Mouse (Mus musculus): ENCODE data around the gene Serpina3f. TPM values are rescaled to one million over a fixed set of nuclear protein-coding genes. Genes with fewer than 3 reads are reported as not detected.
"Not testable (repeated sequence)": the region's sequence is repeated elsewhere in the genome, so short reads cannot be mapped to it uniquely, and the experiment has no call there.

Serpina3f gene
- polyA plus RNA-seq, 1 experiment from 2014 or later: 0.11 TPM

- ATAC-seq (ENCODE audit: low FRiP score): no peak
- WGBS: 88% methylated on average over 1 of the region's 1 CpGs
- no peak overlapping the region for H3K9ac ChIP-seq
These were observed 7.3 kb downstream of the Serpina3f start for GRCm38 (mm10) chr12:104221616-104222015.

GRCm38 (mm10) chr12:104223690-104224089 lies 9.3 kb downstream of the Serpina3f start:
- H3K4me1 ChIP-seq: no peaks in the 10 kb centered on the region
- no peaks in the 10 kb centered on the region for H3K36me3 ChIP-seq (replicated peaks)
- no peak overlapping the region for H3K27ac ChIP-seq
- no peak overlapping the region for H3K9ac ChIP-seq
- H3K27me3 ChIP-seq: no peaks in the 10 kb centered on the region
- H3K4me2 ChIP-seq: no peak overlapping the region
- no peaks in the 10 kb centered on the region for H3K9me3 ChIP-seq
- no peak for ATAC-seq (ENCODE audit: low FRiP score)
- no peak overlapping the region for H3K4me3 ChIP-seq (replicated peaks)
- 57% methylated on average over 1 of the region's 1 CpGs for WGBS

More at GRCm38 (mm10) chr12:104221616-104222015, 7.3 kb downstream of the Serpina3f start:
- H3K27ac ChIP-seq: no peak overlapping the region
- H3K4me3 ChIP-seq (replicated peaks): no peak overlapping the region
- H3K4me2 ChIP-seq: no peak overlapping the region
- no peaks in the 10 kb centered on the region for H3K36me3 ChIP-seq (replicated peaks)
- no peaks in the 10 kb centered on the region for H3K9me3 ChIP-seq
- H3K4me1 ChIP-seq: no peaks in the 10 kb centered on the region
- no peaks in the 10 kb centered on the region for H3K27me3 ChIP-seq

- WGBS: 77% methylated on average over 7 of the region's 7 CpGs
- no peak for ATAC-seq (ENCODE audit: low FRiP score)
- H3K27me3 ChIP-seq: no peaks in the 10 kb centered on the region
- no peak overlapping the region for H3K4me2 ChIP-seq
- no peak overlapping the region for H3K9ac ChIP-seq
- no peaks in the 10 kb centered on the region for H3K9me3 ChIP-seq
- no peaks in the 10 kb centered on the region for H3K4me1 ChIP-seq
- H3K27ac ChIP-seq: no peak overlapping the region
- H3K4me3 ChIP-seq (replicated peaks): no peak overlapping the region
- no peaks in the 10 kb centered on the region for H3K36me3 ChIP-seq (replicated peaks)
These were observed 10.4 kb downstream of the Serpina3f start for GRCm38 (mm10) chr12:104224598-104225300.

GRCm38 (mm10) chr12:104230762-104231161 lies 16.4 kb downstream of the Serpina3f start:
- Histone ChIP-seq H3K27ac (no peak overlapping the region), H3K9ac (no peak overlapping the region), H3K27me3 (no peaks in the 10 kb centered on the region), H3K36me3 (replicated peaks) (no peaks in the 10 kb centered on the region), H3K4me2 (no peak overlapping the region), H3K9me3 (no peaks in the 10 kb centered on the region), H3K4me1 (no peaks in the 10 kb centered on the region), H3K4me3 (replicated peaks) (no peak overlapping the region)
- 76% methylated on average over 2 of the region's 2 CpGs for WGBS
- ATAC-seq (ENCODE audit: low FRiP score): no peak

- Histone ChIP-seq H3K4me2 (no peak within 1 kb of the TSS), H3K27ac (no peak within 1 kb of the TSS), H3K27me3 (no peaks in the 10 kb centered on the region), H3K4me3 (replicated peaks) (no peak within 1 kb of the TSS), H3K9ac (no peak within 1 kb of the TSS), H3K4me1 (no peaks in the 10 kb centered on the region), H3K9me3 (no peaks in the 10 kb centered on the region), H3K36me3 (replicated peaks) (no peaks in the 10 kb centered on the region)
- ATAC-seq (ENCODE audit: low FRiP score): no peak
- WGBS: 81% methylated on average over 5 of the region's 5 CpGs
These were observed 21.6 kb downstream of the Serpina3f start, which contains the start of gene Serpina3g for GRCm38 (mm10) chr12:104235915-104236314. Gene Serpina3g, plus strand, starts transcription at chr12:104236245.

- not testable (repeated sequence) for H3K9me3 ChIP-seq; H3K4me2 ChIP-seq; H3K27me3 ChIP-seq; H3K4me1 ChIP-seq; H3K36me3 ChIP-seq (replicated peaks); H3K9ac ChIP-seq; H3K4me3 ChIP-seq (replicated peaks); H3K27ac ChIP-seq; ATAC-seq (ENCODE audit: low FRiP score)
- 93% methylated on average over 1 of the region's 1 CpGs for WGBS
These were observed 23.7 kb downstream of the Serpina3f start for GRCm38 (mm10) chr12:104238048-104238447.

- Histone ChIP-seq H3K27me3 (no peaks in the 10 kb centered on the region), H3K27ac (no peak overlapping the region), H3K4me2 (no peak overlapping the region), H3K36me3 (replicated peaks) (no peaks in the 10 kb centered on the region), H3K9ac (no peak overlapping the region), H3K9me3 (no peaks in the 10 kb centered on the region), H3K4me3 (replicated peaks) (no peak overlapping the region), H3K4me1 (peaks cover 7% of the 10 kb centered on the region; the same call in 1 of the 2 replicates)
- ATAC-seq (ENCODE audit: low FRiP score): no peak
These were observed 29.0 kb downstream of the Serpina3f start for GRCm38 (mm10) chr12:104243307-104243706.

GRCm38 (mm10) chr12:104245092-104245491 lies 30.7 kb downstream of the Serpina3f start:
- no peaks in the 10 kb centered on the region for H3K9me3 ChIP-seq
- H3K9ac ChIP-seq: no peak overlapping the region
- WGBS: 74% methylated on average over 1 of the region's 1 CpGs
- no peak for ATAC-seq (ENCODE audit: low FRiP score)
- no peak overlapping the region for H3K27ac ChIP-seq
- no peak overlapping the region for H3K4me3 ChIP-seq (replicated peaks)
- no peak overlapping the region for H3K4me2 ChIP-seq
- H3K4me1 ChIP-seq: peaks cover 7% of the 10 kb centered on the region; the same call in 1 of the 2 replicates
- no peaks in the 10 kb centered on the region for H3K27me3 ChIP-seq
- H3K36me3 ChIP-seq (replicated peaks): no peaks in the 10 kb centered on the region

- no peaks in the 10 kb centered on the region for H3K27me3 ChIP-seq
- H3K9ac ChIP-seq: no peak overlapping the region
- H3K27ac ChIP-seq: no peak overlapping the region
- H3K4me3 ChIP-seq (replicated peaks): no peak overlapping the region
- no peaks in the 10 kb centered on the region for H3K9me3 ChIP-seq
- no peaks in the 10 kb centered on the region for H3K36me3 ChIP-seq (replicated peaks)
- ATAC-seq (ENCODE audit: low FRiP score): no peak
- WGBS: 78% methylated on average over 3 of the region's 3 CpGs
- H3K4me2 ChIP-seq: no peak overlapping the region
- H3K4me1 ChIP-seq: peaks cover 7% of the 10 kb centered on the region; the same call in 1 of the 2 replicates
These were observed 31.3 kb downstream of the Serpina3f start for GRCm38 (mm10) chr12:104245595-104245994.

- Histone ChIP-seq H3K9ac (no peak overlapping the region), H3K4me1 (peaks cover 7% of the 10 kb centered on the region; the same call in 1 of the 2 replicates), H3K9me3 (no peaks in the 10 kb centered on the region), H3K36me3 (replicated peaks) (no peaks in the 10 kb centered on the region), H3K27me3 (no peaks in the 10 kb centered on the region), H3K4me3 (replicated peaks) (no peak overlapping the region), H3K27ac (no peak overlapping the region), H3K4me2 (no peak overlapping the region)
- ATAC-seq (ENCODE audit: low FRiP score): no peak
These were observed 33.2 kb downstream of the Serpina3f start for GRCm38 (mm10) chr12:104247553-104248002.

- Histone ChIP-seq H3K9ac (no peak overlapping the region), H3K4me3 (replicated peaks) (no peak overlapping the region), H3K36me3 (replicated peaks) (no peaks in the 10 kb centered on the region), H3K4me1 (peaks cover 7% of the 10 kb centered on the region; the same call in 1 of the 2 replicates), H3K27ac (no peak overlapping the region), H3K27me3 (no peaks in the 10 kb centered on the region), H3K4me2 (no peak overlapping the region), H3K9me3 (no peaks in the 10 kb centered on the region)
- WGBS: 82% methylated on average over 3 of the region's 3 CpGs
- no peak for ATAC-seq (ENCODE audit: low FRiP score)
These were observed 33.9 kb downstream of the Serpina3f start for GRCm38 (mm10) chr12:104248231-104248630.

GRCm38 (mm10) chr12:104261041-104261440 lies 46.7 kb downstream of the Serpina3f start:
- ATAC-seq (ENCODE audit: low FRiP score): no peak
- Histone ChIP-seq H3K9ac (no peak overlapping the region), H3K27me3 (no peaks in the 10 kb centered on the region), H3K9me3 (no peaks in the 10 kb centered on the region), H3K36me3 (replicated peaks) (no peaks in the 10 kb centered on the region), H3K4me3 (replicated peaks) (no peak overlapping the region), H3K4me1 (peaks cover 3% of the 10 kb centered on the region; the same call in 1 of the 2 replicates), H3K27ac (no peak overlapping the region), H3K4me2 (no peak overlapping the region)
- 69% methylated on average over 3 of the region's 3 CpGs for whole genome bisulfite sequencing

GRCm38 (mm10) chr12:104262863-104263262 lies 48.5 kb downstream of the Serpina3f start, which contains the start of gene Serpina3i:
Gene Serpina3i, plus strand, starts transcription at chr12:104263122.
- H3K27ac ChIP-seq: no peak within 1 kb of the TSS
- ATAC-seq (ENCODE audit: low FRiP score): no peak
- no peaks in the 10 kb centered on the region for H3K36me3 ChIP-seq (replicated peaks)
- no peak within 1 kb of the TSS for H3K9ac ChIP-seq
- H3K27me3 ChIP-seq: no peaks in the 10 kb centered on the region
- H3K4me3 ChIP-seq (replicated peaks): no peak within 1 kb of the TSS
- no peak within 1 kb of the TSS for H3K4me2 ChIP-seq
- H3K9me3 ChIP-seq: no peaks in the 10 kb centered on the region
- H3K4me1 ChIP-seq: peaks cover 3% of the 10 kb centered on the region; the same call in 1 of the 2 replicates

Measured in forebrain, embryonic 12.5 days (tissue).